Mouse (Mus musculus): ENCODE measurements at regions not wholly inside any gene's neighbourhood (a gene's known extent, or its start where the extent isn't known, plus 50 kb on each side); places are given as distances from the start of the nearest gene placed in this dataset.

- DNase-seq (ENCODE audit: low spot score) (peak; percentile 86), ATAC-seq (ENCODE audit: low FRiP score, low read depth) (peak; percentile 83)
- Histone ChIP-seq H3K4me1 (ENCODE audit: control insufficient read depth, insufficient read depth, low read length) (peaks cover 2% of the 10 kb centered on the region; the same call in 1 of the 2 replicates), H3K27ac (replicated peaks; ENCODE audit: low read depth, low read length) (no peak overlapping the region), H3K27me3 (ENCODE audit: control insufficient read depth, insufficient read depth, low read length) (no peaks in the 10 kb centered on the region), H3K36me3 (ENCODE audit: control insufficient read depth, insufficient read depth, low read length) (no peaks in the 10 kb centered on the region), H3K9ac (ENCODE audit: low read depth, low read length, severe bottlenecking) (no peak overlapping the region), H3K9me3 (ENCODE audit: control insufficient read depth, low read length) (no peaks in the 10 kb centered on the region), H3K4me3 (replicated peaks; ENCODE audit: low read length) (no peak overlapping the region), H3K4me2 (replicated peaks; ENCODE audit: low read depth, low read length, severe bottlenecking) (no peak overlapping the region)
- WGBS, result 13% methylated on average over 7 of the region's 7 CpGs
- no peak for TF ChIP-seq POLR2A (IDR thresholded peaks at IDR 0.05; ENCODE audit: borderline replicate concordance, extremely low read depth, insufficient read depth, insufficient read length)
Measured at GRCm38 (mm10) chr9:66646226-66646625, 53.3 kb upstream of the Usp3 start.

- 63% methylated on average over 6 of the region's 6 CpGs for WGBS
- no peak for TF ChIP-seq POLR2A (IDR thresholded peaks at IDR 0.05; ENCODE audit: borderline replicate concordance, extremely low read depth, insufficient read depth, insufficient read length)
- ATAC-seq (ENCODE audit: low FRiP score, low read depth) (no peak), DNase-seq (ENCODE audit: low spot score) (peak; percentile 34)
- Histone ChIP-seq H3K9me3 (ENCODE audit: control insufficient read depth, low read length) (no peaks in the 10 kb centered on the region), H3K36me3 (ENCODE audit: control insufficient read depth, insufficient read depth, low read length) (no peaks in the 10 kb centered on the region), H3K9ac (ENCODE audit: low read depth, low read length, severe bottlenecking) (no peak overlapping the region), H3K4me1 (ENCODE audit: control insufficient read depth, insufficient read depth, low read length) (peaks cover 7% of the 10 kb centered on the region; the same call in 1 of the 2 replicates), H3K4me2 (replicated peaks; ENCODE audit: low read depth, low read length, severe bottlenecking) (no peak overlapping the region), H3K4me3 (replicated peaks; ENCODE audit: low read length) (no peak overlapping the region), H3K27me3 (ENCODE audit: control insufficient read depth, insufficient read depth, low read length) (no peaks in the 10 kb centered on the region), H3K27ac (replicated peaks; ENCODE audit: low read depth, low read length) (no peak overlapping the region)
Measured at GRCm38 (mm10) chr9:66651306-66651705, 58.4 kb upstream of the Usp3 start.

- no peak for ATAC-seq (ENCODE audit: low FRiP score, low read depth)
Measured at GRCm38 (mm10) chr9:66657116-66657758, 56.2 kb upstream of the Car12 start.

GRCm38 (mm10) chr9:66658707-66659242 lies 54.7 kb upstream of the Car12 start:
- ATAC-seq (ENCODE audit: low FRiP score, low read depth), result no peak
- H3K9me3 ChIP-seq (ENCODE audit: control insufficient read depth, low read length), result no peaks in the 10 kb centered on the region
- no peaks in the 10 kb centered on the region for H3K36me3 ChIP-seq (ENCODE audit: control insufficient read depth, insufficient read depth, low read length)
- H3K4me1 ChIP-seq (ENCODE audit: control insufficient read depth, insufficient read depth, low read length), result peaks cover 13% of the 10 kb centered on the region
- no peak overlapping the region for H3K4me2 ChIP-seq (replicated peaks; ENCODE audit: low read depth, low read length, severe bottlenecking)
- no peak overlapping the region for H3K4me3 ChIP-seq (replicated peaks; ENCODE audit: low read length)
- H3K27ac ChIP-seq (replicated peaks; ENCODE audit: low read depth, low read length), result no peak overlapping the region
- no peaks in the 10 kb centered on the region for H3K27me3 ChIP-seq (ENCODE audit: control insufficient read depth, insufficient read depth, low read length)
- TF ChIP-seq POLR2A (IDR thresholded peaks at IDR 0.05; ENCODE audit: borderline replicate concordance, extremely low read depth, insufficient read depth, insufficient read length), result no peak
- no peak overlapping the region for H3K9ac ChIP-seq (ENCODE audit: low read depth, low read length, severe bottlenecking)
- no peak for DNase-seq (ENCODE audit: low spot score)

More at GRCm38 (mm10) chr9:66657116-66657758, 56.2 kb upstream of the Car12 start:
- WGBS, result 84% methylated on average over 7 of the region's 7 CpGs
- DNase-seq (ENCODE audit: low spot score), result no peak
- Histone ChIP-seq H3K27me3 (ENCODE audit: control insufficient read depth, insufficient read depth, low read length) (no peaks in the 10 kb centered on the region), H3K4me1 (ENCODE audit: control insufficient read depth, insufficient read depth, low read length) (peaks cover 10% of the 10 kb centered on the region; the same call in 1 of the 2 replicates), H3K4me3 (replicated peaks; ENCODE audit: low read length) (no peak overlapping the region), H3K4me2 (replicated peaks; ENCODE audit: low read depth, low read length, severe bottlenecking) (no peak overlapping the region), H3K9me3 (ENCODE audit: control insufficient read depth, low read length) (no peaks in the 10 kb centered on the region), H3K27ac (replicated peaks; ENCODE audit: low read depth, low read length) (no peak overlapping the region), H3K9ac (ENCODE audit: low read depth, low read length, severe bottlenecking) (no peak overlapping the region), H3K36me3 (ENCODE audit: control insufficient read depth, insufficient read depth, low read length) (no peaks in the 10 kb centered on the region)
- no peak for TF ChIP-seq POLR2A (IDR thresholded peaks at IDR 0.05; ENCODE audit: borderline replicate concordance, extremely low read depth, insufficient read depth, insufficient read length)

- no peak overlapping the region for H3K27ac ChIP-seq (replicated peaks; ENCODE audit: low read depth, low read length)
- H3K9me3 ChIP-seq (ENCODE audit: control insufficient read depth, low read length), result no peaks in the 10 kb centered on the region
- 75% methylated on average over 11 of the region's 11 CpGs for WGBS
- ATAC-seq (ENCODE audit: low FRiP score, low read depth), result no peak
- no peak overlapping the region for H3K9ac ChIP-seq (ENCODE audit: low read depth, low read length, severe bottlenecking)
- no peak for TF ChIP-seq POLR2A (IDR thresholded peaks at IDR 0.05; ENCODE audit: borderline replicate concordance, extremely low read depth, insufficient read depth, insufficient read length)
- no peak overlapping the region for H3K4me3 ChIP-seq (replicated peaks; ENCODE audit: low read length)
- no peaks in the 10 kb centered on the region for H3K36me3 ChIP-seq (ENCODE audit: control insufficient read depth, insufficient read depth, low read length)
- H3K27me3 ChIP-seq (ENCODE audit: control insufficient read depth, insufficient read depth, low read length), result no peaks in the 10 kb centered on the region
- no peak for DNase-seq (ENCODE audit: low spot score)
- no peak overlapping the region for H3K4me2 ChIP-seq (replicated peaks; ENCODE audit: low read depth, low read length, severe bottlenecking)
- H3K4me1 ChIP-seq (ENCODE audit: control insufficient read depth, insufficient read depth, low read length), result peaks cover 13% of the 10 kb centered on the region
Measured at GRCm38 (mm10) chr9:66659781-66660445, 53.6 kb upstream of the Car12 start.
